Mouse (Mus musculus) forebrain, embryonic 11.5 days (tissue): ENCODE results near the gene Dnase2a. TPM values are rescaled to one million over a fixed set of nuclear protein-coding genes. Genes with fewer than 3 reads are reported as not detected.

ENCODE experiments used
- microRNA-seq: library from miRNA; unstranded; fragments of <30 nt; microRNA quantifications from one replicate; pipeline ENCODE4, GENCODE M21; 2016; ENCODE audit not compliant: insufficient number of aligned reads
- polyA plus RNA-seq: library from polyadenylated mRNA; unstranded; fragments of >200 nt; fragmentation: Nextera tagmentation; extraction: Ambion mirVana; gene quantifications from 2 replicates; pipeline ENCODE4 v1.2.1, GENCODE M21; 2014

Gene Dnase2a
- polyA plus RNA-seq, 1 experiment from 2014 or later: 7.2 TPM

Small RNAs within 50 kb of the gene (microRNA-seq; reads per million reads assigned to microRNA genes)
- gene Gm24197 (not detected), gene Mir7069 (5.9 reads per million)

Other genes starting within 250 kb of the Dnase2a start
- gene Ier2, start 245.7 kb upstream of the Dnase2a start, polyA plus RNA-seq: 67.3 and 68.7 TPM in 2 replicates
- 52.7 and 72.3 TPM in 2 replicates for gene Trmt1, start 222.3 kb upstream of the Dnase2a start, polyA plus RNA-seq
- gene Nacc1, start 220.7 kb upstream of the Dnase2a start, polyA plus RNA-seq: 34.6 and 37.7 TPM in 2 replicates
- 5.0 and 5.7 TPM in 2 replicates for gene Lyl1, start 207.1 kb upstream of the Dnase2a start, polyA plus RNA-seq
- gene G430095P16Rik, start 185.6 kb upstream of the Dnase2a start, polyA plus RNA-seq: 3.0 and 3.1 TPM in 2 replicates
- 7.7 and 8.9 TPM in 2 replicates for gene Nfix, start 108.2 kb upstream of the Dnase2a start, polyA plus RNA-seq
- 5.5 and 6.4 TPM in 2 replicates for gene Dand5, start 85.7 kb upstream of the Dnase2a start, polyA plus RNA-seq
- gene Gadd45gip1, start 77.0 kb upstream of the Dnase2a start, polyA plus RNA-seq: 41.0 and 44.3 TPM in 2 replicates
- 102 and 110 TPM in 2 replicates for gene Rad23a, start 67.9 kb upstream of the Dnase2a start, polyA plus RNA-seq
- gene Calr, start 61.6 kb upstream of the Dnase2a start, polyA plus RNA-seq: 722 and 731 TPM in 2 replicates
- gene Farsa, start 51.6 kb upstream of the Dnase2a start, polyA plus RNA-seq: 112 and 120 TPM in 2 replicates
- gene Syce2, start 36.4 kb upstream of the Dnase2a start, polyA plus RNA-seq: 86.2 and 87.8 TPM in 2 replicates
- gene Gcdh, start 14.6 kb upstream of the Dnase2a start, polyA plus RNA-seq: 37.8 and 39.6 TPM in 2 replicates
- 14.2 and 17.5 TPM in 2 replicates for gene Klf1, start 6.6 kb upstream of the Dnase2a start, polyA plus RNA-seq
- gene Mast1, start 28.8 kb downstream of the Dnase2a start, polyA plus RNA-seq: 14.2 and 15.9 TPM in 2 replicates
- 0.19 and 0.36 TPM in 2 replicates for gene Rtbdn, start 38.4 kb downstream of the Dnase2a start, polyA plus RNA-seq
- not detected in 2 replicates for gene Gm49661, start 60.9 kb downstream of the Dnase2a start, polyA plus RNA-seq
- 1,226 and 1,312 TPM in 2 replicates for gene Prdx2, start 61.0 kb downstream of the Dnase2a start, polyA plus RNA-seq
- 128 and 147 TPM in 2 replicates for gene Rnaseh2a, start 61.2 kb downstream of the Dnase2a start, polyA plus RNA-seq
- 5.2 and 5.8 TPM in 2 replicates for gene Junb, start 70.2 kb downstream of the Dnase2a start, polyA plus RNA-seq
- 14.8 and 15.5 TPM in 2 replicates for gene Hook2, start 82.0 kb downstream of the Dnase2a start, polyA plus RNA-seq
- gene Best2, start 106.0 kb downstream of the Dnase2a start, polyA plus RNA-seq: not detected in 2 replicates
- gene Asna1, start 116.7 kb downstream of the Dnase2a start, polyA plus RNA-seq: 118 and 127 TPM in 2 replicates
- 170 and 172 TPM in 2 replicates for gene Trir, start 118.3 kb downstream of the Dnase2a start, polyA plus RNA-seq
- gene Tnpo2, start 128.4 kb downstream of the Dnase2a start, polyA plus RNA-seq: 19.9 and 27.2 TPM in 2 replicates
- 23.8 and 33.8 TPM in 2 replicates for gene Fbxw9, start 151.5 kb downstream of the Dnase2a start, polyA plus RNA-seq
- gene Gm5741, start 159.4 kb downstream of the Dnase2a start, polyA plus RNA-seq: not detected in 2 replicates
- 63.5 and 68.5 TPM in 2 replicates for gene Dhps, start 163.2 kb downstream of the Dnase2a start, polyA plus RNA-seq
- 123 and 125 TPM in 2 replicates for gene Wdr83os, start 172.2 kb downstream of the Dnase2a start, polyA plus RNA-seq
- gene Wdr83, start 172.7 kb downstream of the Dnase2a start, polyA plus RNA-seq: 47.3 and 57.4 TPM in 2 replicates
- 20.9 and 21.0 TPM in 2 replicates for gene Man2b1, start 174.7 kb downstream of the Dnase2a start, polyA plus RNA-seq
- gene Zfp791, start 214.5 kb downstream of the Dnase2a start, polyA plus RNA-seq: 1.1 and 1.3 TPM in 2 replicates
- gene Cks1brt, start 243.4 kb downstream of the Dnase2a start, polyA plus RNA-seq: not detected in 2 replicates